Mouse (Mus musculus): ENCODE measurements around the gene Tspan32. TPM values are rescaled to one million over a fixed set of nuclear protein-coding genes. Genes with fewer than 3 reads are reported as not detected.

Gene Tspan32
- polyA plus RNA-seq, 1 experiment from 2014 or later: 2.2 TPM

DNA sequence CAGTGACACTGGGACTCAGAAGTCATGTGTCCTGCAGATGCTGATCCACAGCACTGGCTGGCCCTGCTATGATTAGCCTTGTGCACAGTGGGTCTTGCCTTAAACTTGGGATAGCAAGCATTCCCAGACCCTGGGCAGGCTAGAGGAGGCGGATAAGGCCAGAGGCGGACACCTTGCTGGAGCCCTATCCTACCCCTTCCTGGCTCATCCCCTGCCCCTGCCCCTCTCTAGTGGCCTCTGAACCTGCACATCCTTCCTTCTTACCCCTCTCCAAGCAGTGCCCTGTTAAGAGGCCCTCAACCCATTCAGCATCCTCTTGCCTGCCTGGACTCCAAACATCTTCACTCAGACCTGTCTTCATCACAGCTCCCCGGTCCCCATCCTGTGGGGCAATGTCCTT lies 35.7 kb downstream of the Tspan32 start:
- Histone ChIP-seq H3K36me3 (no peaks in the 10 kb centered on the region), H3K27ac (no peak overlapping the region), H3K27me3 (replicated peaks) (peaks cover 14% of the 10 kb centered on the region), H3K4me3 (replicated peaks) (no peak overlapping the region), H3K4me2 (replicated peaks) (no peak overlapping the region), H3K9me3 (no peaks in the 10 kb centered on the region), H3K4me1 (replicated peaks) (peaks cover 13% of the 10 kb centered on the region), H3K9ac (no peak overlapping the region)
- 93% methylated on average over 3 of the region's 3 CpGs for WGBS
- ATAC-seq: no peak

DNA sequence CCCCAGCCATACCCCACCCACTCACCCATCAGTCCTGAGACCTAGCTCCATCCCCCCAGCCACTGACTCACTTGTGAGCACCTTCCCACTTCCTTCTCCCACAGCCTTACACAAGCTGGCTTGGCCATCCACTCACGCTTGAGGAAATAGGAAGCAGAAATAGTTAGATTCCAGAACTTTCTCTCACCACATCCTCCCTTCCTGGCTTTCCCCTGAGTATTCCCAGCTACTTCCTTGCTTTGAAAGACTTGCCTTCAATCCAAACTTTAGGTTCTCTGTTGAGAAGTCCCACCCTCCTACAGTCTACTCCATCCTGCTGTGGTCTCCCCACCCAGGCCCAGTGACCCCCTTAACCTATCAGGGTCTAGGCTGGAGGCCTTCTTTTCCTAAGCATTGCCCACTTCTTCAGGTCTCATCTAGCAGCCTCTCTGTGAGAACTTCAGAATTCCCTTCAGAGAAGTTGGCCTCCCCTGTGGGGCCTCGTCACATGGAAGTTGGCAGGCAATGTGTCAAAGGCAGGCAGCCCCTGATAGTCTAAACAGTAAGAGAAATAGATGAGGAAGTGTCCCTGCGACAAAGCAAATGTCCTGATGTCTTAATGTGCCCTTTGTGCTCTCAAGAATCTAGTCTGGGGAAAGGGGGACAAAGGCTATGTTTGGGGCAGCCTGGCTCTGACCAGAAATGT lies 36.4 kb downstream of the Tspan32 start:
- Histone ChIP-seq H3K9me3 (no peaks in the 10 kb centered on the region), H3K9ac (no peak overlapping the region), H3K36me3 (no peaks in the 10 kb centered on the region), H3K27me3 (replicated peaks) (peaks cover 14% of the 10 kb centered on the region), H3K4me3 (replicated peaks) (no peak overlapping the region), H3K4me2 (replicated peaks) (no peak overlapping the region), H3K27ac (0 out of 2 replicates have a peak overlapping the region, but pooled peaks have one; percentile 27), H3K4me1 (replicated peaks) (peaks cover 13% of the 10 kb centered on the region)
- 70% methylated on average over 3 of the region's 3 CpGs for WGBS
- no peak for ATAC-seq

DNA sequence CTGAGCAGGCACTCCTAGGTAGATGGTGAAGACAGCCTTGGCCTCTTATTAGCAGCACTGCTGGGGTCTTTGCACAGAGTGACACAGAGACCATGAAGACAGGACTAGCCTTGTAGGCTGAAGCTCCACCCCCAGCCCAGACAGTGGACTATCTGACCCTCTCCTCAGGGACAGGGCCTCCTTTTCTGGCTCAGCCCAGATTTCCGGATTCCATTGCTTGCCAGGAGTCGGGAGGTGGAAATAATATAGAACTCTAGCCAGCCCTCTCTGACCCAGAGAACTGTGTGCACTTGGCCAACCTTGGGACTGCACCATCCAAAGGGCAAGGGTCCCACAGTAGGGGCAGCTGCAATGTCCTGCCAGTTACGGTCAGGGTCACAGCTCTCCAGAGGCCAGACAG lies 37.2 kb downstream of the Tspan32 start:
- Histone ChIP-seq H3K36me3 (no peaks in the 10 kb centered on the region), H3K4me2 (replicated peaks) (no peak overlapping the region), H3K27me3 (replicated peaks) (peaks cover 14% of the 10 kb centered on the region), H3K4me3 (replicated peaks) (no peak overlapping the region), H3K27ac (peak overlapping the region; percentile 27; the same call in 1 of the 2 replicates), H3K9ac (no peak overlapping the region), H3K9me3 (no peaks in the 10 kb centered on the region), H3K4me1 (replicated peaks) (peaks cover 13% of the 10 kb centered on the region)
- 0 out of 2 replicates have a peak, but pooled peaks have one; percentile 43 for ATAC-seq
- WGBS: 59% methylated on average over 3 of the region's 3 CpGs

DNA sequence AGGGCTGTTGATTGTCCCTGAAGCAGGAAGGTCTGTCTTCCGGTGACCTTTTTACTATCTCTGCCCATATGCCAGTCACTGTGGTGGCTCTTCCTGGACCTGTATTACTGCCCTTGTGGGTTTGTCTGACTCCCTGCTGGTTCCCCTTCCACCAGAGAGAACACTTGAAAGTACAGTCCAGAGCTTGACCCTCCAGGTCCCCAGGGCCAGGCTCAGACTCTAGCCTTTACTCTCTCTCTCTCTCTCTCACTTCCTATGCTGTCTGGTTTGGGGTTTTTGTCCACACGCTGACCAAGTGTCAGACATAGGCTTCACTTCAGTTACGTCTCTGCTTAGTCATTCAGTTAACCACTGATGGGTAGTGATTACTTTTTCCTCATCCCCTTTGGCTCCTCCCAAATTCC lies 38.1 kb downstream of the Tspan32 start:
- Histone ChIP-seq H3K9ac (no peak overlapping the region), H3K27ac (no peak overlapping the region), H3K4me3 (replicated peaks) (no peak overlapping the region), H3K27me3 (replicated peaks) (peaks cover 14% of the 10 kb centered on the region), H3K36me3 (no peaks in the 10 kb centered on the region), H3K4me2 (replicated peaks) (no peak overlapping the region), H3K4me1 (replicated peaks) (peaks cover 13% of the 10 kb centered on the region), H3K9me3 (no peaks in the 10 kb centered on the region)
- ATAC-seq: no peak
- 74% methylated on average over 3 of the region's 3 CpGs for whole genome bisulfite sequencing

DNA sequence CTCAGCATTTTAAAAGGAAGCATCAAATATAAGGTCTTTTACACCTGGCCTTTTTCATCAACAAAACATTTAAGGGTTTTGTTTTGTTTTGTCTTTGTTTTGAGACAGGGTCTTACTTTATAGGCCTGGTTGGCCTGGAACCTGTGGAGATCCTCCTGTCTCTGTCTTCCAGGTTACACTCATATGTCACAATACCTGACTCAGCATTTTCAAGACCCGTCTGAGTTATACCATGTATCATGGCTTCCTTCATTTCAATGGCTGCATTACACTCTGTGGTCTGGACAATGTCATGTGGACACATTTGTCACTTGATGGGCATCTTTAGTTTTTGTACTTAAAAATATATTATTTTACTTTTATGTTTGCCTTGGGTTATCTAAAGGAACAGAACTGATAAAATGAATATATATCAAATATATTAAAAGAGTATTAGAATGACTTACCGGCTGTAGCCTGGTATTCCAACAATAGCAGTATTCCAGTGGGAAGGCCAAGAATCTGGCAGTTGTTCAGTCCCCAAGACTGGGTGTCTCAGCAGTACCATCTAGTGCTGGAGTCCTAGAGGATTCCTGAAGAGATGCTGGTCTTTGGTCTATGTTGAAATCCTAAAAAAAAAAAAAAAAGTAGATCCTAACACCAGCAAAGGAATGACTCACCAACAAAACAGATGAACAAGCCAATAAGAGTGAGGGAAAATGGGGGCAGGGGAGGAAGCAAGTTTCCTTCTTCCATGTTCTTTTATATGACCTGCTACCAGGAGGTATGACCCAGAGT lies 39.4 kb downstream of the Tspan32 start:
- no peak overlapping the region for H3K27ac ChIP-seq
- H3K4me3 ChIP-seq (replicated peaks): no peak overlapping the region
- no peak overlapping the region for H3K9ac ChIP-seq
- no peak for ATAC-seq
- peaks cover 14% of the 10 kb centered on the region for H3K27me3 ChIP-seq (replicated peaks)
- no peaks in the 10 kb centered on the region for H3K9me3 ChIP-seq
- H3K36me3 ChIP-seq: no peaks in the 10 kb centered on the region
- WGBS: 91% methylated on average over 2 of the region's 2 CpGs
- H3K4me1 ChIP-seq (replicated peaks): peaks cover 13% of the 10 kb centered on the region
- H3K4me2 ChIP-seq (replicated peaks): no peak overlapping the region

DNA sequence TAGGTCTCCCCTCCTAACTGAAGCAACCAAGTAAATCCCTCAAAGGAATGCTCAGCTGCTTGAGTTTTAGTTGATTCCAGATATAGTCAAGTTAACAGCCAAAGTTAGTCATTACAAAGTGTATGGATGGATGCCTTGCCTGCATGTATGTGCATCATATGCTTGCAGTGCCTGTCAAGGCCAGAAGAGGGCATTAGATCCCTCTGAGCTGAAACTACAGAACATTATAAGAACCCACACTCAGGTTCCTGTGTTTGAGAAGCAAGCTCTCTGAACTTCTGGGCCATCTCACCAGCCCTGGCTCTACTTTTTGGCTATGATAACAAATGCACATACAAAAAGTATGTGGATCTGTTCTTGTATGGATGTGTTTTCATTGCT lies 40.0 kb downstream of the Tspan32 start:
- ATAC-seq: no peak
- Histone ChIP-seq H3K27ac (no peak overlapping the region), H3K4me2 (replicated peaks) (no peak overlapping the region), H3K36me3 (no peaks in the 10 kb centered on the region), H3K4me3 (replicated peaks) (no peak overlapping the region), H3K27me3 (replicated peaks) (peaks cover 14% of the 10 kb centered on the region), H3K9me3 (no peaks in the 10 kb centered on the region), H3K9ac (no peak overlapping the region), H3K4me1 (replicated peaks) (peaks cover 13% of the 10 kb centered on the region)

DNA sequence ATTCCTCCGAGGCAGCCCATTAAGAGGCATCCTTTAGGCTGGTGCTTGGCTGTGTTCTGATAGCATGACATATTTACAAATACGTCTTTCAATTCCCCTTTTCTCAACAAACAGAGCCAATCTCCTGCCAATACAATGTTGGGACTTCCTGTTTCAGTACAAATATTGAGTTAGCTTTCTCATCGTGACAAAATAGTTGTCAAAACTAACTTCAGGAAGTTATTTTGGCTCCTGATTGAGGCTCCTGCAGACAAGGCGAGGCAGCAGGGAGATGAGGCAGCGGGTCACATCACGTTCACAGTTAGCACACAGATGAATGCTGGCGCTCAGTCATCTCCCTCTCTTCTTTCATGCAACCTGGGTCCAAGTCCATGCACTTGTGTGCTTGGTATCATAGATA lies 41.5 kb downstream of the Tspan32 start:
- Histone ChIP-seq H3K27ac (no peak overlapping the region), H3K36me3 (no peaks in the 10 kb centered on the region), H3K27me3 (replicated peaks) (peaks cover 5% of the 10 kb centered on the region; the same call in 1 of the 2 replicates), H3K4me3 (replicated peaks) (no peak overlapping the region), H3K9me3 (no peaks in the 10 kb centered on the region), H3K9ac (no peak overlapping the region), H3K4me1 (replicated peaks) (peaks cover 12% of the 10 kb centered on the region), H3K4me2 (replicated peaks) (no peak overlapping the region)
- 70% methylated on average over 7 of the region's 7 CpGs for WGBS
- ATAC-seq: no peak

GRCm38 (mm10) chr7:143049331-143049730 lies 44.5 kb downstream of the Tspan32 start:
- H3K27ac ChIP-seq: no peak overlapping the region
- peaks cover 10% of the 10 kb centered on the region for H3K4me1 ChIP-seq (replicated peaks)
- ATAC-seq: no peak
- no peak overlapping the region for H3K4me2 ChIP-seq (replicated peaks)
- no peaks in the 10 kb centered on the region for H3K9me3 ChIP-seq
- H3K4me3 ChIP-seq (replicated peaks): no peak overlapping the region
- WGBS: 82% methylated on average over 3 of the region's 3 CpGs
- no peaks in the 10 kb centered on the region for H3K36me3 ChIP-seq
- no peak overlapping the region for H3K9ac ChIP-seq
- H3K27me3 ChIP-seq (replicated peaks): no peaks in the 10 kb centered on the region

- Histone ChIP-seq H3K9me3 (no peaks in the 10 kb centered on the region), H3K27ac (no peak overlapping the region), H3K4me3 (replicated peaks) (no peak overlapping the region), H3K36me3 (0 out of 2 replicates have a peak, but pooled peaks cover 3% of the 10 kb centered on the region), H3K4me1 (replicated peaks) (peaks cover 18% of the 10 kb centered on the region), H3K27me3 (replicated peaks) (no peaks in the 10 kb centered on the region), H3K9ac (no peak overlapping the region), H3K4me2 (replicated peaks) (no peak overlapping the region)
- ATAC-seq: no peak
- 93% methylated on average over 3 of the region's 3 CpGs for WGBS
Measured at GRCm38 (mm10) chr7:143049841-143050816, 45.3 kb downstream of the Tspan32 start.

DNA sequence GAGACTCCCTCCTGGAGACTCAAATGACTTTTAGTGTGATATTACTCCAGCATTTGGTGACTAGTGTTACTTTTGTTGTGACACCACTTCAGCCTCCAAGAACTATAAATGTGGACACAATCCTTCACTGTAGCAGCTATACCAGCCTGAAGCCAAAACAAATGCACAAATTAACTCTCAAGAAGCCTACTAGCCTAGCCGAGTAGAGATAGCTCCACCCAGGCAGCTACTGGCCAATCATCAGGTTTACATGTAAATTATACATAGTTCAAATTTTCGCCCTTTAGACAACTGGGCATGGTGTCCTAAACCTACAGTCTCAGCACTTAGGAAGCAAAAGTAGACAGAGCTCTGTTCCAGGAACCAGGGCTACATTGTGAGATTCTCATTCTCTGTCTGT lies 46.5 kb downstream of the Tspan32 start:
- Histone ChIP-seq H3K9me3 (no peaks in the 10 kb centered on the region), H3K36me3 (0 out of 2 replicates have a peak, but pooled peaks cover 3% of the 10 kb centered on the region), H3K4me2 (replicated peaks) (no peak overlapping the region), H3K9ac (no peak overlapping the region), H3K27ac (no peak overlapping the region), H3K4me1 (replicated peaks) (peaks cover 30% of the 10 kb centered on the region), H3K27me3 (replicated peaks) (no peaks in the 10 kb centered on the region), H3K4me3 (replicated peaks) (no peak overlapping the region)
- WGBS: 61% methylated on average over 2 of the region's 2 CpGs
- no peak for ATAC-seq

GRCm38 (mm10) chr7:143052626-143053007 lies 47.8 kb downstream of the Tspan32 start, which contains the start of gene Cd81:
Gene Cd81 (plus strand): TSS chr7:143052739.
- no peaks in the 10 kb centered on the region for H3K9me3 ChIP-seq
- H3K27me3 ChIP-seq (replicated peaks): no peaks in the 10 kb centered on the region
- ATAC-seq: peak; percentile 85
- H3K4me2 ChIP-seq (replicated peaks): peak within 1 kb of the TSS; percentile 83
- peak within 1 kb of the TSS; percentile 96 for H3K27ac ChIP-seq
- H3K9ac ChIP-seq: peak within 1 kb of the TSS; percentile 97
- H3K36me3 ChIP-seq: 0 out of 2 replicates have a peak, but pooled peaks cover 3% of the 10 kb centered on the region
- peak within 1 kb of the TSS; percentile 89 for H3K4me3 ChIP-seq (replicated peaks)
- WGBS: 0% methylated on average over 23 of the region's 37 CpGs
- H3K4me1 ChIP-seq (replicated peaks): peaks cover 41% of the 10 kb centered on the region

All from intestine, embryonic 15.5 days (tissue).